Mouse (Mus musculus): ENCODE results near the gene N4bp1. TPM values are rescaled to one million over a fixed set of nuclear protein-coding genes. Genes with fewer than 3 reads are reported as not detected.

N4bp1 gene
- polyA plus RNA-seq, 1 experiment from 2014 or later = 13.1 TPM

GRCm38 (mm10) chr8:86861516-86861915, 23.5 kb downstream of the N4bp1 start:
- Histone ChIP-seq H3K36me3 (ENCODE audit: control insufficient read depth, insufficient read depth, low read length) (peaks cover 12% of the 10 kb centered on the region), H3K9ac (replicated peaks; ENCODE audit: low read depth, low read length) (no peak overlapping the region), H3K4me2 (replicated peaks; ENCODE audit: low read depth, low read length) (no peak overlapping the region), H3K4me1 (ENCODE audit: control insufficient read depth, insufficient read depth, low read length) (0 out of 2 replicates have a peak, but pooled peaks cover 3% of the 10 kb centered on the region), H3K27me3 (ENCODE audit: control insufficient read depth, insufficient read depth, low read length) (no peaks in the 10 kb centered on the region), H3K9me3 (ENCODE audit: control insufficient read depth, low read depth, low read length) (no peaks in the 10 kb centered on the region), H3K27ac (ENCODE audit: low read length) (no peak overlapping the region), H3K4me3 (ENCODE audit: low read depth, low read length) (no peak overlapping the region)
- no peak for ATAC-seq (ENCODE audit: insufficient number of reproducible peaks, insufficient read depth, low FRiP score, low read depth)
- WGBS = 84% methylated on average over 7 of the region's 7 CpGs

DNA sequence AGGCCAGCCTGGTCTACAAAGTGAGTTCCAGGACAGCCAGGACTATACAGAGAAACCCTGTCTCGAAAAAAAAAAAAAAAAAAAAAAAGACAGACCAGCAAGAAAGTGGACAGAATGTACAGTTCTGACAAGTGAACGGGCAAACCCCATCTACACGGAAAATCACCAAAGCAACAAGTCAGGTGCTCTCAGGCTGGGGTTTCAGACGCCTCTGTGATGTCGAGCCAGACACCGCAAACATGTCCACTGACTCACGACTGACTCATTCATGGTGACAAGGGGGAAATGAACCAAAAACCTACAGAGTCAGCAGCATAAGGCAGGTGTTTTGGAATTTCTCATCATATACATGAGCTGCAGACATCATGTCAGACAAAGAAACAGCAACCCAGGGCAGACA, 28.8 kb downstream of the N4bp1 start:
- Histone ChIP-seq H3K4me1 (ENCODE audit: control insufficient read depth, insufficient read depth, low read length) (0 out of 2 replicates have a peak, but pooled peaks cover 2% of the 10 kb centered on the region), H3K9me3 (ENCODE audit: control insufficient read depth, low read depth, low read length) (no peaks in the 10 kb centered on the region), H3K4me3 (ENCODE audit: low read depth, low read length) (no peak overlapping the region), H3K27ac (ENCODE audit: low read length) (no peak overlapping the region), H3K9ac (replicated peaks; ENCODE audit: low read depth, low read length) (no peak overlapping the region), H3K36me3 (ENCODE audit: control insufficient read depth, insufficient read depth, low read length) (peaks cover 11% of the 10 kb centered on the region), H3K4me2 (replicated peaks; ENCODE audit: low read depth, low read length) (no peak overlapping the region), H3K27me3 (ENCODE audit: control insufficient read depth, insufficient read depth, low read length) (no peaks in the 10 kb centered on the region)
- WGBS = 84% methylated on average over 7 of the region's 7 CpGs
- ATAC-seq (ENCODE audit: insufficient number of reproducible peaks, insufficient read depth, low FRiP score, low read depth) = no peak

GRCm38 (mm10) chr8:86854686-86855085, 30.4 kb downstream of the N4bp1 start:
- no peaks in the 10 kb centered on the region for H3K27me3 ChIP-seq (ENCODE audit: control insufficient read depth, insufficient read depth, low read length)
- H3K9ac ChIP-seq (replicated peaks; ENCODE audit: low read depth, low read length) = no peak overlapping the region
- WGBS = 47% methylated on average over 11 of the region's 11 CpGs
- H3K36me3 ChIP-seq (ENCODE audit: control insufficient read depth, insufficient read depth, low read length) = no peaks in the 10 kb centered on the region
- H3K27ac ChIP-seq (ENCODE audit: low read length) = no peak overlapping the region
- no peak for ATAC-seq (ENCODE audit: insufficient number of reproducible peaks, insufficient read depth, low FRiP score, low read depth)
- H3K4me1 ChIP-seq (ENCODE audit: control insufficient read depth, insufficient read depth, low read length) = 0 out of 2 replicates have a peak, but pooled peaks cover 2% of the 10 kb centered on the region
- H3K9me3 ChIP-seq (ENCODE audit: control insufficient read depth, low read depth, low read length) = no peaks in the 10 kb centered on the region
- no peak overlapping the region for H3K4me2 ChIP-seq (replicated peaks; ENCODE audit: low read depth, low read length)
- no peak overlapping the region for H3K4me3 ChIP-seq (ENCODE audit: low read depth, low read length)

- no peaks in the 10 kb centered on the region for H3K36me3 ChIP-seq (ENCODE audit: control insufficient read depth, insufficient read depth, low read length)
- 51% methylated on average over 2 of the region's 2 CpGs for WGBS
- 0 out of 2 replicates have a peak, but pooled peaks cover 2% of the 10 kb centered on the region for H3K4me1 ChIP-seq (ENCODE audit: control insufficient read depth, insufficient read depth, low read length)
- H3K27me3 ChIP-seq (ENCODE audit: control insufficient read depth, insufficient read depth, low read length) = no peaks in the 10 kb centered on the region
- H3K27ac ChIP-seq (ENCODE audit: low read length) = no peak overlapping the region
- H3K9ac ChIP-seq (replicated peaks; ENCODE audit: low read depth, low read length) = no peak overlapping the region
- H3K9me3 ChIP-seq (ENCODE audit: control insufficient read depth, low read depth, low read length) = no peaks in the 10 kb centered on the region
- H3K4me3 ChIP-seq (ENCODE audit: low read depth, low read length) = no peak overlapping the region
- no peak for ATAC-seq (ENCODE audit: insufficient number of reproducible peaks, insufficient read depth, low FRiP score, low read depth)
- H3K4me2 ChIP-seq (replicated peaks; ENCODE audit: low read depth, low read length) = no peak overlapping the region
These were observed 31.1 kb downstream of the N4bp1 start for GRCm38 (mm10) chr8:86853989-86854373.

DNA sequence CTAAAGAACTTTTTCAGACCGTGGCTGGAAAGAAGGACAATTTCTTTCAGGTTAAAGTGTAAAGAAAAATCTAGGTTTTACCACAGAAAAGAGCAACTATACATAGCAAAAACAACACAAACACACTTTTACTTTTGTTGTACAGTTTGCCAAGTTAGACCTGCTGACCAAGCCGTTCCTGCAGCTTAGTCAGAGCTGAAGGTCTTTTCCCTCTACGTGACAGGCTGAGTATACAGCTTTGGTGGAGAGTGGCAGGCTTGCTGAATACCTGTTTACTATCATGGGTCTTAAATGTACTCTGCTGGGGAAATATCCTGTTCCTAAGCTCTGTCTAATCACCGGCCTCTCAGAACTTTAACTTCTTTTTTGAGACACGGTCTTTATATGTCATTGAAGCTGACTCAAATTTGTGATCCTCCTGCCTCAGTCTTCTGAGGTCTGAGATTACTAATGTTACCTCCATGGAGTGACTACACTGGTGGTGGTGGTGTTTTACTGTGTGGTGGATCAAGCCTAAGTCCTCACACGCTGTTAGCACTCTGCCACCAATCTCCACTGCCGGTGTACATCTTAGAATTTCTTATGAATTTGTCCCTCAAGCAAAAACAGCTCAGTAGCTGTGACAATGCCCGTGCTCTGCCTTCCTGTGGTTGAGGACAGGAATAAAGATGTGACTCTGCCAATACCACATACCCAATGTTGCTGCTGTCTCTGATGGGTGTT, 31.6 kb downstream of the N4bp1 start:
- H3K9ac ChIP-seq (replicated peaks; ENCODE audit: low read depth, low read length) = no peak overlapping the region
- no peaks in the 10 kb centered on the region for H3K27me3 ChIP-seq (ENCODE audit: control insufficient read depth, insufficient read depth, low read length)
- WGBS = 91% methylated on average over 8 of the region's 8 CpGs
- no peaks in the 10 kb centered on the region for H3K36me3 ChIP-seq (ENCODE audit: control insufficient read depth, insufficient read depth, low read length)
- H3K4me2 ChIP-seq (replicated peaks; ENCODE audit: low read depth, low read length) = no peak overlapping the region
- no peak for ATAC-seq (ENCODE audit: insufficient number of reproducible peaks, insufficient read depth, low FRiP score, low read depth)
- H3K4me3 ChIP-seq (ENCODE audit: low read depth, low read length) = no peak overlapping the region
- H3K9me3 ChIP-seq (ENCODE audit: control insufficient read depth, low read depth, low read length) = no peaks in the 10 kb centered on the region
- H3K27ac ChIP-seq (ENCODE audit: low read length) = no peak overlapping the region
- H3K4me1 ChIP-seq (ENCODE audit: control insufficient read depth, insufficient read depth, low read length) = 0 out of 2 replicates have a peak, but pooled peaks cover 2% of the 10 kb centered on the region

- H3K4me1 ChIP-seq (ENCODE audit: control insufficient read depth, insufficient read depth, low read length) = 0 out of 2 replicates have a peak, but pooled peaks cover 2% of the 10 kb centered on the region
- H3K36me3 ChIP-seq (ENCODE audit: control insufficient read depth, insufficient read depth, low read length) = no peaks in the 10 kb centered on the region
- ATAC-seq (ENCODE audit: insufficient number of reproducible peaks, insufficient read depth, low FRiP score, low read depth) = no peak
- H3K9ac ChIP-seq (replicated peaks; ENCODE audit: low read depth, low read length) = no peak overlapping the region
- no peak overlapping the region for H3K4me2 ChIP-seq (replicated peaks; ENCODE audit: low read depth, low read length)
- 88% methylated on average over 3 of the region's 3 CpGs for WGBS
- H3K27me3 ChIP-seq (ENCODE audit: control insufficient read depth, insufficient read depth, low read length) = no peaks in the 10 kb centered on the region
- H3K27ac ChIP-seq (ENCODE audit: low read length) = no peak overlapping the region
- no peaks in the 10 kb centered on the region for H3K9me3 ChIP-seq (ENCODE audit: control insufficient read depth, low read depth, low read length)
- no peak overlapping the region for H3K4me3 ChIP-seq (ENCODE audit: low read depth, low read length)
These were observed 32.6 kb downstream of the N4bp1 start for GRCm38 (mm10) chr8:86852491-86852890.

DNA sequence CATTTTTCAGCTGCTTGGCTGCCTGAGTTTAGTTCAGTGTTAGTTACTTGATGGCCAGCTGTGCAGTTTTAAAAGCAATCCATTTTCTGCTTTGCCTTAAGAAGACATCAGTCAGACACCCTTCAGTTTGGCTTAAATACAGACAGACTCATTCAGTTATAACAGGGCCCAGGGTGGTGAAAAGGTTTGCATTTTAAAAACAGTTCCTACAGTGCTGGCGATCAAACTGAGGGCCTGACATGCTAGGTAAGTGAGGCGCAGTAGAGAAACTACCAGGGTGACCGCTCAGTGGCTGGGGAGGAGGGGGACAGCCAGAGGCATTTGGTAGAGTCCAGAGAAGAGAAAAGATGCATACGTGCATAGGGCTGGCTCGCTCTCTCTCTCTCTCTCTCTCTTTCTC, 36.2 kb downstream of the N4bp1 start:
- H3K27ac ChIP-seq (ENCODE audit: low read length) = no peak overlapping the region
- no peaks in the 10 kb centered on the region for H3K4me1 ChIP-seq (ENCODE audit: control insufficient read depth, insufficient read depth, low read length)
- 64% methylated on average over 5 of the region's 5 CpGs for WGBS
- H3K9me3 ChIP-seq (ENCODE audit: control insufficient read depth, low read depth, low read length) = no peaks in the 10 kb centered on the region
- ATAC-seq (ENCODE audit: insufficient number of reproducible peaks, insufficient read depth, low FRiP score, low read depth) = no peak
- H3K27me3 ChIP-seq (ENCODE audit: control insufficient read depth, insufficient read depth, low read length) = no peaks in the 10 kb centered on the region
- no peak overlapping the region for H3K9ac ChIP-seq (replicated peaks; ENCODE audit: low read depth, low read length)
- H3K4me2 ChIP-seq (replicated peaks; ENCODE audit: low read depth, low read length) = no peak overlapping the region
- H3K36me3 ChIP-seq (ENCODE audit: control insufficient read depth, insufficient read depth, low read length) = peaks cover 20% of the 10 kb centered on the region
- H3K4me3 ChIP-seq (ENCODE audit: low read depth, low read length) = no peak overlapping the region

DNA sequence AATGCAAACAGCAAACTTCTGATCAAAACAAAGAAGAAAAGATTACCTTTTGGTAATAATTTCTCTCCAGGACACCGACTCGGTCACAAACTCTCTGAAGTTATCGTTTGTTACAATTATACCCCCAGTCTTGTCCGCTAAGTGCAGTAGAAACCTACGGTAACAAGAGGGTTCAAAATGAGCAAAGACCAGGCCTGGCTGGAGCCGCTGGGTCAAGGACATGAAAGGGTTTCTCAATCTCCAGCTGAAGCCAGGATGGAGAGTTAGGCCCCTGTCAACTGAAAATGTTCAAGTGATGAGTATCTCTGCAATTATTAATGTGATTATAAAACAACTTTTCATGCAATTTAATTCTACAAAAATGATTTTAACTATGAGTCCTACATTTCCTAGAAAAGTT, 36.7 kb downstream of the N4bp1 start:
- Histone ChIP-seq H3K9ac (replicated peaks; ENCODE audit: low read depth, low read length) (no peak overlapping the region), H3K4me3 (ENCODE audit: low read depth, low read length) (no peak overlapping the region), H3K4me2 (replicated peaks; ENCODE audit: low read depth, low read length) (no peak overlapping the region), H3K27me3 (ENCODE audit: control insufficient read depth, insufficient read depth, low read length) (no peaks in the 10 kb centered on the region), H3K9me3 (ENCODE audit: control insufficient read depth, low read depth, low read length) (no peaks in the 10 kb centered on the region), H3K4me1 (ENCODE audit: control insufficient read depth, insufficient read depth, low read length) (no peaks in the 10 kb centered on the region), H3K27ac (ENCODE audit: low read length) (no peak overlapping the region), H3K36me3 (ENCODE audit: control insufficient read depth, insufficient read depth, low read length) (peaks cover 25% of the 10 kb centered on the region)
- ATAC-seq (ENCODE audit: insufficient number of reproducible peaks, insufficient read depth, low FRiP score, low read depth) = no peak
- 81% methylated on average over 6 of the region's 6 CpGs for WGBS

- H3K36me3 ChIP-seq (ENCODE audit: control insufficient read depth, insufficient read depth, low read length) = peaks cover 36% of the 10 kb centered on the region
- no peak for ATAC-seq (ENCODE audit: insufficient number of reproducible peaks, insufficient read depth, low FRiP score, low read depth)
- no peak overlapping the region for H3K9ac ChIP-seq (replicated peaks; ENCODE audit: low read depth, low read length)
- H3K4me1 ChIP-seq (ENCODE audit: control insufficient read depth, insufficient read depth, low read length) = no peaks in the 10 kb centered on the region
- no peak overlapping the region for H3K4me3 ChIP-seq (ENCODE audit: low read depth, low read length)
- no peak overlapping the region for H3K27ac ChIP-seq (ENCODE audit: low read length)
- no peak overlapping the region for H3K4me2 ChIP-seq (replicated peaks; ENCODE audit: low read depth, low read length)
- 87% methylated on average over 3 of the region's 3 CpGs for WGBS
- no peaks in the 10 kb centered on the region for H3K27me3 ChIP-seq (ENCODE audit: control insufficient read depth, insufficient read depth, low read length)
- H3K9me3 ChIP-seq (ENCODE audit: control insufficient read depth, low read depth, low read length) = no peaks in the 10 kb centered on the region
These were observed 38.0 kb downstream of the N4bp1 start for GRCm38 (mm10) chr8:86847091-86847490.
